Mouse (Mus musculus): Measurements from ENCODE around the gene Pln. TPM values are rescaled to one million over a fixed set of nuclear protein-coding genes. Genes with fewer than 3 reads are reported as not detected.

Pln gene
- polyA plus RNA-seq, 1 experiment from 2014 or later = 2.0 TPM

DNA sequence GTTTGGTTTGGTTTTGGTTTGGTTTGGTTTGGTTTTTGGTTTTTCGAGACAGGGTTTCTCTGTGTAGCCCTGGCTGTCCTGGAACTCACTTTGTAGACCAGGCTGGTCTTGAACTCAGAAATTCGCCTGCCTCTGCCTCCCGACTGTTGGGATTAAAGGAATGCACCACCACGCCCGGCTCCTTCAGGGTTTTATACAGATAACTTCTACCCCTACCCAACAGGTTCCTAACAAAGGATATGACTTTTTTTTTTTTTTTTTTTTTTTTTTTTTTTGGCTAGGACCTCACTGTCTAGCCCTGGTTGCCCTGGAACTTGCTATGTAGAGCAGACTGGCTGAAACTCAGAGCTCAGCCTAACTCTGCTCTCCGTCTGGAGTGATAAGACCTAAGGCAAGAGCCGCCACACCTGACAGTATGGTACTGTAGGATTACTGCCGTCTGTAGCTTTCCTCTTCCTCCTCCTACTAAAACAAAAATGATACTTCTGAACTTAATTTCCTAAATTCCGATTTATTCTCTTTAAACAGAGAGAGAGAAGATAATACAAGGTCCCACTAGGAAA, 4.8 kb downstream of the Pln start:
- H3K4me3 ChIP-seq (replicated peaks) = no peak overlapping the region
- 91% methylated on average over 9 of the region's 9 CpGs for whole genome bisulfite sequencing

DNA sequence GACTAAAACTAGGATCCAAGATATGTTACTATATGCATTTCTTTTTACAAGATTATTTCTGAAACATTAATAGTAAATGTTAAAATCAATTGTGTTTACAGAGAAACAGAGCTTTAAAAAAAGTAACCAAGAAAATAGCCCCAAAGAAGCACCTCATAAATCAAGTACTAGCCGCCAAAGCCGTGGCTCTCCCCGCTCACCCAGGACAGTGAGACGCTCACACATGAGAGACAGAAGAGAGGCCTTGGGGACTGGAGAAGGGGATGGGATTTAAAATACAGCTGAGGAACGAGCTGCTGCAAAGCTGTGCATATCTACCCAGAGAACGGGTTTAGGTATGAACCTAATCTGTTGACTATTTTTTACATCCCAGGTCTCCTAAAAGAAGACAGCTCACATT, 5.9 kb downstream of the Pln start:
- no peak overlapping the region for H3K9ac ChIP-seq
- no peak overlapping the region for H3K27ac ChIP-seq
- WGBS = 40% methylated on average over 6 of the region's 6 CpGs
- no peaks in the 10 kb centered on the region for H3K27me3 ChIP-seq
- H3K4me1 ChIP-seq = peaks cover 6% of the 10 kb centered on the region; the same call in 1 of the 2 replicates
- H3K4me2 ChIP-seq = no peak overlapping the region
- no peak overlapping the region for H3K4me3 ChIP-seq (replicated peaks)
- no peaks in the 10 kb centered on the region for H3K9me3 ChIP-seq (replicated peaks)
- H3K36me3 ChIP-seq = 0 out of 2 replicates have a peak, but pooled peaks cover under 1% of the 10 kb centered on the region
- ATAC-seq (replicated peaks; ENCODE audit: low FRiP score) = no peak

More for the DNA sequence above, 4.8 kb downstream of the Pln start:
- Histone ChIP-seq H3K9ac (no peak overlapping the region), H3K36me3 (no peaks in the 10 kb centered on the region), H3K27me3 (no peaks in the 10 kb centered on the region), H3K27ac (no peak overlapping the region), H3K4me2 (no peak overlapping the region), H3K9me3 (replicated peaks) (no peaks in the 10 kb centered on the region), H3K4me1 (peaks cover 6% of the 10 kb centered on the region; the same call in 1 of the 2 replicates)
- no peak for ATAC-seq (replicated peaks; ENCODE audit: low FRiP score)

DNA sequence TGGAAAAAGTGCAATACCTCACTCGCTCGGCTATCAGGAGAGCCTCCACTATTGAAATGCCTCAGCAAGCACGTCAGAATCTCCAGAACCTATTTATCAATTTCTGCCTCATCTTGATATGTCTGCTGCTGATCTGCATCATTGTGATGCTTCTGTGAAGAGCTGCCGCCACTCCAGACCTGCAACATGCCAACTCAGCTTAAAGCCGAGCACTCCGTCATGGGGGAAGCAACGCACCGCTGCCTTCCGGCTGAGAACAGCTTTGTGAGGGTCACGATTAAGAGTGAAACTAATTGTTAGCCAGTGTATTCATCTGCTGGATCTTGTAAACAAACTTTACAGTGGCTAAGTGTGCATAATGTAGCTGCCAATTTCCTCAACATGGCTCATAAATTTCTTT, 6.4 kb downstream of the Pln start:
- ATAC-seq (replicated peaks; ENCODE audit: low FRiP score) = no peak
- Histone ChIP-seq H3K4me3 (replicated peaks) (no peak overlapping the region), H3K4me2 (no peak overlapping the region), H3K27me3 (no peaks in the 10 kb centered on the region), H3K9ac (no peak overlapping the region), H3K27ac (no peak overlapping the region; the same call in 1 of the 2 replicates), H3K36me3 (peaks cover 5% of the 10 kb centered on the region), H3K4me1 (peaks cover 6% of the 10 kb centered on the region; the same call in 1 of the 2 replicates), H3K9me3 (replicated peaks) (no peaks in the 10 kb centered on the region)
- WGBS = 73% methylated on average over 10 of the region's 10 CpGs

DNA sequence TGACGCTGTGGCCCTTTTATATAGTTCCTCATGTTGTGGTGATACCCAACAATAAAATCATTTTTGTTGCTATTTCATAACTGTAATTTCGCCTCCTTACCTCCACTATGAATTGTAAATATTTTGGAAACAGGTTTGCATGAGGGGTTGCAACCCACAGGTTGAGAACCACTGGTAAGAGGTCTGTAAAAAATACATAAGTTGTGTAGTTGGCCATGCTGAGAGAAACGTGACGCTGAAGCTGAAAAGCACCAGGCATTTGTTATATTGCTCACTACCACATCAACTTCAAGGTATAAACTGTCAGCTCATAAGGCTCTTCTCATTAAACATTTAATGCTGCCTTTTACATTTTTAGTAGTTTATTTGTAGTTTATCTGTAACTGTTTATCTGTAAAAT, 8.0 kb downstream of the Pln start:
- Histone ChIP-seq H3K36me3 (peaks cover 8% of the 10 kb centered on the region), H3K9me3 (replicated peaks) (no peaks in the 10 kb centered on the region), H3K9ac (no peak overlapping the region), H3K4me2 (no peak overlapping the region), H3K27me3 (no peaks in the 10 kb centered on the region), H3K4me1 (peaks cover 6% of the 10 kb centered on the region; the same call in 1 of the 2 replicates), H3K27ac (no peak overlapping the region), H3K4me3 (replicated peaks) (no peak overlapping the region)
- 92% methylated on average over 4 of the region's 4 CpGs for WGBS
- ATAC-seq (replicated peaks; ENCODE audit: low FRiP score) = no peak

DNA sequence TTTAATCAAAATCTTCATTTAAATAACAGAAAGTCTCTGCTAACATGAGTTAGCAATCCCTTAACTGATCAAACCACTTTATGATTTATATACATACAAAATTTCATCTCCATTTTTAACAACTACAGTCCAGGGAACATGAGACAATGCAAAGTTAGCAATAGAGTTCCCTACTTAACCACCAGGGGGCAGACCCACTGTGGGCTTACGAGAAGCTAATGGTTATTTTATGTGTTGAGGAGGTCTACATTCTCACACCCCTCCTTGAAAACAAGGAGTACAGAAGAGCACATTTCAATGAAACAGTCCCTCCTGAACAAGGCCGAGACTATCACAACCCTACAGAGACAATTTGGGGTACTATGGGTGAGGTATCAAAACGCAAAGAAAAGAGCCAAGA, 9.0 kb downstream of the Pln start:
- Histone ChIP-seq H3K9me3 (replicated peaks) (no peaks in the 10 kb centered on the region), H3K4me1 (peaks cover 6% of the 10 kb centered on the region; the same call in 1 of the 2 replicates), H3K27ac (no peak overlapping the region), H3K36me3 (peaks cover 8% of the 10 kb centered on the region), H3K27me3 (no peaks in the 10 kb centered on the region), H3K4me2 (no peak overlapping the region), H3K4me3 (replicated peaks) (no peak overlapping the region), H3K9ac (no peak overlapping the region)
- ATAC-seq (replicated peaks; ENCODE audit: low FRiP score) = no peak
- 46% methylated on average over 3 of the region's 3 CpGs for WGBS

DNA sequence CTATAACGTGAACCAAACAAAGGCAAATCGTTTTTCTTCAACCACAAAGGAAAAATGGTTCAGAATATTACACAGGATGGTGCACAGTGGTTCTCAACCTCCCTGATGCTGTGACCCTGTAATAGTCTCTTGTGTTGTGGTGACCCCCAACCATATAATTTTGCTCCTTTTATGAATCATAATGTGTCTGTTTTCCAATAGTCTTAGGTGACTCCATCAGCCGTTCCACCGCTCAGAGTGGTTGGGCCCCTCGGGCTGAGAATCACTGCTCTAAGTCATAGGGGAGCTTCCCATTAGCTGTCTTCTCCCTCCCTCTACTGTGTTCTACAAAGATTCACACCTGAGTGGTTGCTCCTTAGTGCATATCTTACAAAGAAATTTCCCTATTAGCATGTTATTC, 9.4 kb downstream of the Pln start:
- H3K27me3 ChIP-seq = no peaks in the 10 kb centered on the region
- ATAC-seq (replicated peaks; ENCODE audit: low FRiP score) = no peak
- H3K27ac ChIP-seq = no peak overlapping the region
- H3K36me3 ChIP-seq = peaks cover 8% of the 10 kb centered on the region
- H3K9ac ChIP-seq = no peak overlapping the region
- WGBS = 88% methylated on average over 5 of the region's 5 CpGs
- peaks cover 6% of the 10 kb centered on the region; the same call in 1 of the 2 replicates for H3K4me1 ChIP-seq
- no peaks in the 10 kb centered on the region for H3K9me3 ChIP-seq (replicated peaks)
- no peak overlapping the region for H3K4me3 ChIP-seq (replicated peaks)
- no peak overlapping the region for H3K4me2 ChIP-seq

DNA sequence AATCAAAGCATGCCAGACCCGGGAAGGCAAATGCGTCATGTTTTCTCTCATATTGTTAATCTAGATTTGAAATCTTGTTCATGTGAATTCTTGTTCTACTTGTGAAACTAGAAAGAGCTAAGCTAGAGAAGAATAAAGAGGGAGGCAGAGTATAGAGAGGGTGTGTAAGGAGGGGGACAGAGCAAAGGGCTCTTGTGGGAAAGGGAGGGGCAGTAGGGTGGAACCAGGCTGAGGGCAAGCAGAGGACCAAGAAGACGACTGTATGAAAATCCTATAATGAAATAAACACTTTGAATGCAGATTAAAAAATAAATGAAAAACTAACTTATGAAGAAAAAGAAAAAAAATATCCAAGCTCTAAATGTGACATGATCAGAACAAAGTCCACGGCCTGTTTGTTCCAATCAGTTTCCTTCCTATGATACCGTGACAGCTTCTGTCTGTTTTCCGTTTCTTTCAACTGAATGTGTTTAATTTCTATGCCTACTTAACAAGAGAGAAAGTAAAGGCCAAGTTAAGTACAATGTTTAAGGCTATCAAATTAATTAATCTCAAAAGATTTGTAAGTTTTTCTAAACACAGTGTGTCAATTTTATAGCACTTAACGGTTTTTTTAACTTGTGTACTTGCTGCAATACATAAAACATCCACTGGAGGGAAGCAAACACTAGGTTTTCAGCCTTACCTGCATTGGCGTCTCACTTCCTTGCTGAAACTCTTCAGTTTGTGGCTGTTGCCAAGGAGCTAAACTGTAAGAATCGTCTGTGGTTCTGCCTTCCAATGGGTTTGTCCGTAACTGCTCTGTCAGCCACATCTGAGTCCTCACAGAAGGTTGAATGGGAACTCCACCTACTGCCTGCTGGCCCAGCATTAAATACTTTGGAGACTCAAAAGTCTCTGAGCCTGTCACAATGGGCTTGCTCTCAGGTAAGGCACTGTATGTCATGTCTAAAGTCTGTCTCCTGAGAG, 10.6 kb downstream of the Pln start:
- H3K27ac ChIP-seq = no peak overlapping the region
- no peak overlapping the region for H3K4me3 ChIP-seq (replicated peaks)
- no peaks in the 10 kb centered on the region for H3K27me3 ChIP-seq
- H3K4me2 ChIP-seq = no peak overlapping the region
- H3K4me1 ChIP-seq = peaks cover 6% of the 10 kb centered on the region; the same call in 1 of the 2 replicates
- 53% methylated on average over 10 of the region's 10 CpGs for WGBS
- peak; percentile 64; the same call in 1 of the 2 replicates for ATAC-seq (replicated peaks; ENCODE audit: low FRiP score)
- peaks cover 8% of the 10 kb centered on the region for H3K36me3 ChIP-seq
- no peak overlapping the region for H3K9ac ChIP-seq
- no peaks in the 10 kb centered on the region for H3K9me3 ChIP-seq (replicated peaks)

DNA sequence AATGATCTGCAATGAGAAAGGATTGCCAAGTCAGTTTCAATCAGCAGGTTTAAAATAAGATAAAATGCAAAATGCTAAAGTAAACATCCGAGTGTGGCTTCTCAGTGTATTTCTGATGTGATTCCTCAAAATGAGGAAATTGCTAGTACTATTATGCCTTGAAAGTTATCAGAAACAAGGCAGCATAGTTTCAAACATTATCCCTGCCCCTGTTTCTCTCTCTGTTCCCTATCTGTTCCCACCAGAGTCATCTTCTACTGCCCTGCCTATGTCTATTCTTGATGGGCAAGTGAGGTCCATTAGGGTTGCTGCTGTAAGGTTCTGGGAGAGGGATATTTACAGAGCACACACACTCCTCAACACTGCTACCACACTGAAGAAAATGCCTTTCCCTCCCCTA, 11.8 kb downstream of the Pln start:
- Histone ChIP-seq H3K9me3 (replicated peaks) (no peaks in the 10 kb centered on the region), H3K4me1 (no peaks in the 10 kb centered on the region), H3K27me3 (no peaks in the 10 kb centered on the region), H3K4me2 (no peak overlapping the region), H3K36me3 (peaks cover 8% of the 10 kb centered on the region), H3K4me3 (replicated peaks) (no peak overlapping the region), H3K27ac (no peak overlapping the region), H3K9ac (no peak overlapping the region)
- WGBS = 91% methylated on average over 1 of the region's 1 CpGs
- ATAC-seq (replicated peaks; ENCODE audit: low FRiP score) = no peak

DNA sequence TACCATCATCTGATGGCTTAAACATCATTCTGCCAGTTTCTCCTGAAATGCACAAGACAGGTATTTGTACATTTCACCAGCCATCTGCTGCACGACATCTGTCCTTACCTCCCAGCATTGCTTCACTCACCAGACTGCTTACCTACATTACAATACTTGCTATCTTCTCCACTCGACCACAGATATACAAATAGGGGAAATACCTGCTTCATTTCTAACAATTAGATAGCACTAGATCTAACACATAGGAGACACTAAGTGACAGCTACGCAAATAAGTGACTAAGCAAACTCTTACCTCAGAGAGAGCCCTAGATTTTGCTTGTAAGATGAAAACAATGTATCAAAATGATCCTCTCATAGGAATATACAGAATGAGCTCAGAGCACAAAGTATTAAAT, 16.2 kb downstream of the Pln start:
- Histone ChIP-seq H3K36me3 (peaks cover 23% of the 10 kb centered on the region), H3K9ac (no peak overlapping the region), H3K4me3 (replicated peaks) (no peak overlapping the region), H3K4me1 (no peaks in the 10 kb centered on the region), H3K4me2 (no peak overlapping the region), H3K27me3 (no peaks in the 10 kb centered on the region), H3K27ac (no peak overlapping the region), H3K9me3 (replicated peaks) (no peaks in the 10 kb centered on the region)
- 88% methylated on average over 3 of the region's 3 CpGs for WGBS
- no peak for ATAC-seq (replicated peaks; ENCODE audit: low FRiP score)

DNA sequence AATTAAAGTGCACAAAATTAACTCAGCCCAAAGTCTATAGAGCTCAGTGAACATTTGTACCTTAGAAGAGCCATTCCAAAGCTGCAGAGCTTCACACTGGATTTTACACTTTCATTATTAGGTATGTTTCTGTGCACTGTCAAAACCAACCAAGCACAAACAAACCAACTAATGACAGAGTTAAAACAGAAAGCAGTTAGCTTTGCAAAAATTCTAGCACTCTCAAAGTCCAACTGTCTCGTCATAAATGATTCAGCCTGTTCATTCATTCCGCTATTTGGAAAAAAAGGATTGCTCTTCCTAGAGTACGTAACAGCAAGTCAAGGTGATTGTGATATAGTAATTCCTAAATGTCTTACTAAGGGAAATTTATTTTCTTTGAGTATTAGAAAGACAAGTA, 21.5 kb downstream of the Pln start:
- 83% methylated on average over 3 of the region's 3 CpGs for WGBS
- H3K27ac ChIP-seq = no peak overlapping the region
- no peak overlapping the region for H3K9ac ChIP-seq
- H3K27me3 ChIP-seq = no peaks in the 10 kb centered on the region
- H3K9me3 ChIP-seq (replicated peaks) = no peaks in the 10 kb centered on the region
- no peak for ATAC-seq (replicated peaks; ENCODE audit: low FRiP score)
- no peak overlapping the region for H3K4me3 ChIP-seq (replicated peaks)
- no peaks in the 10 kb centered on the region for H3K4me1 ChIP-seq
- H3K36me3 ChIP-seq = peaks cover 19% of the 10 kb centered on the region
- no peak overlapping the region for H3K4me2 ChIP-seq

DNA sequence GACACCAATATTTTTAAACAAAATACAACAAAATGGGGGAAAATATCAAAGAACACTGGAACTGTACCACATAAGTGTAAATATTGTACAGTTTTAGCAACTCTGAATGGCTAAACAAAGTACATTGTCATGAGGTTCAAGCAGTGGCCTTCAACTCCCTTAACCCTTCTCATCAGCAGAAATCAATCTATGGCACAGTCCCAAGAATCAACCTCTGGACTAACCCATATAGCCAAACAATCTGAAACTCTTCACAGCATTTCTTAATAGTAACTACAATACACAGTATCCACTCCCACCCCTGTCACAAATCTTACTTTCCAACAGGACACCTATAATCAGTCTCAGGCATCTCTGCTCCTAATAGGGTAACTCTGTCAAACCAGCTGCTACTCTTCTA, 26.8 kb downstream of the Pln start:
- H3K4me2 ChIP-seq = no peak overlapping the region
- H3K27ac ChIP-seq = no peak overlapping the region
- no peak for ATAC-seq (replicated peaks; ENCODE audit: low FRiP score)
- H3K4me1 ChIP-seq = no peaks in the 10 kb centered on the region
- no peak overlapping the region for H3K9ac ChIP-seq
- H3K4me3 ChIP-seq (replicated peaks) = no peak overlapping the region
- no peaks in the 10 kb centered on the region for H3K27me3 ChIP-seq
- H3K36me3 ChIP-seq = no peaks in the 10 kb centered on the region
- H3K9me3 ChIP-seq (replicated peaks) = no peaks in the 10 kb centered on the region

DNA sequence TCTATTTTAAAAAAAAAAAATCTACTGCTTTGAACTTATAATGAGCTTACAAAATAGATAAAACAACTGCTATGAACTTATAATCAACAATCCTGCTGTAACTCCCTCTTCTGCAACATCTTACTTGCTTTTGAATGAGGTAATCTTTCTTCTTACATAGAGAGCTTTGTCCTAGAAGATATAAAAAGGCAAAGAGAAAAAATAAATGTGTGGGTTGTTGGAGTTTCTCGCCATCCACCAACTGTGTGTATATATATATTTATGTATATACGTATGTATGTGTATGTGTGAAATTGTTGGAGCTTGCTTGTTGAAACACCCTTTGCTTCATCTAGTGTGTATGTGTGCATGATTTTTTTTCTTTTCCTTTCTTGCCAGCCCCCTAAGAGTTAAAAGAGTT, 29.8 kb downstream of the Pln start:
- no peaks in the 10 kb centered on the region for H3K4me1 ChIP-seq
- no peak overlapping the region for H3K9ac ChIP-seq
- no peak overlapping the region for H3K4me3 ChIP-seq (replicated peaks)
- peaks cover 11% of the 10 kb centered on the region for H3K36me3 ChIP-seq
- no peak for ATAC-seq (replicated peaks; ENCODE audit: low FRiP score)
- H3K27me3 ChIP-seq = no peaks in the 10 kb centered on the region
- WGBS = 93% methylated on average over 2 of the region's 2 CpGs
- H3K9me3 ChIP-seq (replicated peaks) = peaks cover 7% of the 10 kb centered on the region; the same call in 1 of the 2 replicates
- H3K4me2 ChIP-seq = no peak overlapping the region
- no peak overlapping the region for H3K27ac ChIP-seq

Measured in kidney, embryonic 15.5 days (tissue).